Mouse (Mus musculus): ENCODE results near the gene Il25. TPM values are rescaled to one million over a fixed set of nuclear protein-coding genes. Genes with fewer than 3 reads are reported as not detected.
A peak's percentile ranks its signal among the peaks of the same experiment; 100 is the strongest.

Gene Il25
- 0.27 and 0.57 TPM in 2 replicates for polyA plus RNA-seq (2012; rRNA removed)

GRCm38 (mm10) chr14:54932645-54933150, at the start of gene Il25:
TSS of gene Il25 (plus strand) at chr14:54932695.
- peak; percentile 65 for DNase-seq (ENCODE audit: low read depth)
- TF ChIP-seq CTCF (IDR thresholded peaks at IDR 0.05; ENCODE audit: borderline replicate concordance, extremely low read depth, insufficient read depth, insufficient read length), result no peak
- TF ChIP-seq POLR2A (IDR thresholded peaks at IDR 0.05; ENCODE audit: borderline replicate concordance, extremely low read depth, insufficient read depth, insufficient read length, poor library complexity, severe bottlenecking), result no peak

DNA sequence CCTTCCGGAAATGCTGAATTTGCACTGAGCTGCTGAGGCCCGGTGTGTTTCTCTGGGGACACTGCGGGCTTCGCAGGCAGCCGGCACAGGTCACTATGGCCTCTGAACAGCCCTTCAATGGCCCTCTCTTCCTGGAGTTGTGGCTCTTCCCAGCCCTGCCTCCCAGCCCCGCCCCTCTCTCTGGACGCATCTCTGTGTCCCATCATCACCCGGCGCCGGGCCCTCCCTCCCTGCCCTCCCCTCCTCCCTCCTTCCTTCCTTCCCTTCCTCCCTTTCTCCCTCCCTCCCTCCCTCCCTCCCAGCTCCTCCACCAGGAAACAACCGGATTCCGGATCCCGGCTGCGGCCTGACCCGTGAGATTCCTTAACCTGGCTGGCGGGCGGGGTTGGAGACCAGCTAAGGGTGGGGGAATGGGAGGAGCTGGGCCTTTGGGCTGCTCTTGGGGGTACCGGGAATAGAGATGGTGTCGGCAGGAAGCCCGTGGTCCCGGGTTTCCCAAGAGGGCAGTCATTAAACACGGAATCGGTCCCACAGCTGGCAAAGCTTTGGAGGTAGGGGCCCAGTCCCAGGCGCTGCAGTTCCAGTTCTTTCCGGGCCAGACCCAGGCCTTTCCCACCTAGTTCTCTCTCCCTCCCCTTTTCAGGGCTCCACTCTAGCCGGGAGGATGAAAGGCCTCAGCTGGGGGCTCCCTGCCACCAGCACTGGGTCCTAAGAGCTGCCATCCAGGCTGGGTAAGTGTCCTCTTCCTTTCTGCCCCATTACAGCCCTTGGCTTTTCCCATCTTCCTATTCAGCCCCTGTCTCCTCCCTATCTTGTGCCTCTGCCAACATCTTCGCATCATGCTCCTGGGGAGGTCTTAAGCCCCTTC, 49.1 kb upstream of the Il25 start, which contains the start of the genes Bcl2l2 and Gm20521:
TSS of gene Bcl2l2 (plus strand) at position 224 of the 868 bp plus-strand sequence.
TSS of gene Gm20521 (plus strand) at position 288 of the 868 bp plus-strand sequence.
- TF ChIP-seq CTCF (IDR thresholded peaks at IDR 0.05; ENCODE audit: borderline replicate concordance, extremely low read depth, insufficient read depth, insufficient read length) (no peak), POLR2A (IDR thresholded peaks at IDR 0.05; ENCODE audit: borderline replicate concordance, extremely low read depth, insufficient read depth, insufficient read length, poor library complexity, severe bottlenecking) (peak; percentile 46; the same call in 1 of the 2 replicates)
- DNase-seq (ENCODE audit: low read depth), result peak; percentile 93

DNA sequence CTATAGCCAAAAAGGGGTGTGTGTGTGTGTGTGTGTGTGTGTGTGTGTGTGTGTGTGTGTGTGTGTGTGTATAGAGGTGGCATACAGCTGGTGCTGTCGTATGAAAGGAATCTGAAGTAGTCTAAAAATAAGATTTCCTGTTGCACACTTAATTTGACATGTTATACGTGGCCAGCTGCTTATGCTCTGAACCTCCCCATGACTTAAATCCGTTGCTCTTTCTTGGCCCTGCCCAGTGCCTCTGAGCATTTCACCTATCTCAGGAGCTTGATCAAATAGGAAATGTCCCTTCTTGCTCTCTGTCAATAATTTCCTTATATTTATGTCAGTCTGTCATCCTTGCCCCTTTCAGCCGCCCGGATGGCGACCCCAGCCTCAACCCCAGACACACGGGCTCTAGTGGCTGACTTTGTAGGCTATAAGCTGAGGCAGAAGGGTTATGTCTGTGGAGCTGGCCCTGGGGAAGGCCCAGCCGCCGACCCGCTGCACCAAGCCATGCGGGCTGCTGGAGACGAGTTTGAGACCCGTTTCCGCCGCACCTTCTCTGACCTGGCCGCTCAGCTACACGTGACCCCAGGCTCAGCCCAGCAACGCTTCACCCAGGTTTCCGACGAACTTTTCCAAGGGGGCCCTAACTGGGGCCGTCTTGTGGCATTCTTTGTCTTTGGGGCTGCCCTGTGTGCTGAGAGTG, 48.3 kb upstream of the Il25 start:
- TF ChIP-seq CTCF (IDR thresholded peaks at IDR 0.05; ENCODE audit: borderline replicate concordance, extremely low read depth, insufficient read depth, insufficient read length) (no peak), POLR2A (IDR thresholded peaks at IDR 0.05; ENCODE audit: borderline replicate concordance, extremely low read depth, insufficient read depth, insufficient read length, poor library complexity, severe bottlenecking) (no peak)
- DNase-seq (ENCODE audit: low read depth), result no peak

GRCm38 (mm10) chr14:54885309-54885708, 47.2 kb upstream of the Il25 start:
- DNase-seq (ENCODE audit: low read depth), result no peak
- TF ChIP-seq CTCF (IDR thresholded peaks at IDR 0.05; ENCODE audit: borderline replicate concordance, extremely low read depth, insufficient read depth, insufficient read length) (no peak), POLR2A (IDR thresholded peaks at IDR 0.05; ENCODE audit: borderline replicate concordance, extremely low read depth, insufficient read depth, insufficient read length, poor library complexity, severe bottlenecking) (no peak)

- no peak for DNase-seq (ENCODE audit: low read depth)
- TF ChIP-seq POLR2A (IDR thresholded peaks at IDR 0.05; ENCODE audit: borderline replicate concordance, extremely low read depth, insufficient read depth, insufficient read length, poor library complexity, severe bottlenecking) (no peak), CTCF (IDR thresholded peaks at IDR 0.05; ENCODE audit: borderline replicate concordance, extremely low read depth, insufficient read depth, insufficient read length) (no peak)
These were observed 40.3 kb upstream of the Il25 start, which contains the start of gene Pabpn1 for GRCm38 (mm10) chr14:54892200-54892599. TSS of gene Pabpn1 (plus strand) at chr14:54892500.

GRCm38 (mm10) chr14:54893651-54894181, 38.8 kb upstream of the Il25 start:
- DNase-seq (ENCODE audit: low read depth), result peak; percentile 100
- no peak for TF ChIP-seq POLR2A (IDR thresholded peaks at IDR 0.05; ENCODE audit: borderline replicate concordance, extremely low read depth, insufficient read depth, insufficient read length, poor library complexity, severe bottlenecking)
- no peak for TF ChIP-seq CTCF (IDR thresholded peaks at IDR 0.05; ENCODE audit: borderline replicate concordance, extremely low read depth, insufficient read depth, insufficient read length)

DNA sequence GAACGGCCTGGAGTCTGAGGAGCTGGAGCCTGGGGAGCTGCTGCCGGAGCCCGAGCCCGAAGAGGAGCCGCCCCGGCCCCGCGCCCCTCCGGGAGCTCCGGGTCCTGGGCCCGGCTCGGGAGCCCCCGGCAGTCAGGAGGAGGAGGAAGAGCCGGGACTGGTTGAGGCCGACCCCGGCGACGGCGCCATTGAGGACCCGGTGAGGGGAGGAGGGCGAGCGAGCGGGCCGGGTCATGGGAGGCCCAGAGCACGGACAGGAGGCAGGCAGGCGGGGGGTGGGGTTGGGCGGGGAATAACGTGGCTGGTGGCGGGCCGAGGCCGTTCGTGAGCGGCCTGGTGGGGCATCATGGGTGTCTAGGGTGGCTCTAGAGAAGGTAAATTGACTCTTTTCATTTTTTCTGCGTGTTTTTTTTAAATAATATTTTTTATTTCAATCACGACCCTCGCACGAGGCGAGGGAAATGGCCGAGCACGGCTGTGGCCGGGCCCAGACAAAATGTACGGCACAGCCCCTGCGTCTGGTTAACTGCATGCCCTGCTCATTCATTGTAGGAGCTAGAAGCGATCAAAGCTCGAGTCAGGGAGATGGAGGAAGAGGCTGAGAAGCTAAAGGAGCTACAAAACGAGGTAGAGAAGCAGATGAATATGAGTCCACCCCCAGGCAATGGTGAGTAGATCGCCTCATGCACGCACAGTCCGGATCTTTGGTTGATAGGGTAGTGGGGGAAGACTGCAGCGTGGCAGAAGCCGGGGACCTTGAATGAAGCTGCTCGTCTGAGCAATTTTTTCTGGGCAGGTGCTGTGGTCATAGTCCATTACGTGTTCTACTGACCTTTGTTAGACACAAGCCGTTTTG, 38.0 kb upstream of the Il25 start:
- TF ChIP-seq CTCF (IDR thresholded peaks at IDR 0.05; ENCODE audit: borderline replicate concordance, extremely low read depth, insufficient read depth, insufficient read length) (no peak), POLR2A (IDR thresholded peaks at IDR 0.05; ENCODE audit: borderline replicate concordance, extremely low read depth, insufficient read depth, insufficient read length, poor library complexity, severe bottlenecking) (no peak)
- DNase-seq (ENCODE audit: low read depth), result peak; percentile 66

GRCm38 (mm10) chr14:54897445-54897844, 35.0 kb upstream of the Il25 start:
- TF ChIP-seq POLR2A (IDR thresholded peaks at IDR 0.05; ENCODE audit: borderline replicate concordance, extremely low read depth, insufficient read depth, insufficient read length, poor library complexity, severe bottlenecking) (no peak), CTCF (IDR thresholded peaks at IDR 0.05; ENCODE audit: borderline replicate concordance, extremely low read depth, insufficient read depth, insufficient read length) (no peak)
- no peak for DNase-seq (ENCODE audit: low read depth)

- peak; percentile 92 for DNase-seq (ENCODE audit: low read depth)
- TF ChIP-seq POLR2A (IDR thresholded peaks at IDR 0.05; ENCODE audit: borderline replicate concordance, extremely low read depth, insufficient read depth, insufficient read length, poor library complexity, severe bottlenecking), result no peak
- TF ChIP-seq CTCF (IDR thresholded peaks at IDR 0.05; ENCODE audit: borderline replicate concordance, extremely low read depth, insufficient read depth, insufficient read length), result peak; percentile 66; the same call in 1 of the 2 replicates
These were observed 32.1 kb upstream of the Il25 start for GRCm38 (mm10) chr14:54900383-54900782.

GRCm38 (mm10) chr14:54903641-54904040, 28.9 kb upstream of the Il25 start:
- no peak for DNase-seq (ENCODE audit: low read depth)
- TF ChIP-seq CTCF (IDR thresholded peaks at IDR 0.05; ENCODE audit: borderline replicate concordance, extremely low read depth, insufficient read depth, insufficient read length) (no peak), POLR2A (IDR thresholded peaks at IDR 0.05; ENCODE audit: borderline replicate concordance, extremely low read depth, insufficient read depth, insufficient read length, poor library complexity, severe bottlenecking) (no peak)
